Mouse (Mus musculus) hindbrain, embryonic 11.5 days (tissue): ENCODE measurements at regions not wholly inside any gene's neighbourhood (a gene's known extent, or its start where the extent isn't known, plus 50 kb on each side); places are given as distances from the start of the nearest gene placed in this dataset.

ENCODE experiments used
- ATAC-seq: fragments of 200-750 bp; cut with Nextera tagmentation; 2 replicates; pipeline ENCODE4 v1.8.0; 2017; ENCODE audit warnings: mild to moderate bottlenecking, moderate TSS enrichment, moderate library complexity; ENCODE audit not compliant: low FRiP score
- DNase-seq: peaks from one replicate; pipeline ENCODE4 v3.0.0-alpha.2; 2015; ENCODE audit warnings: low spot score
- H3K27ac ChIP-seq: fragments of 300-500 bp; sonication (generic); 2 replicates; pipeline ENCODE4 v1.5.1; 2014; ENCODE audit warnings: mild to moderate bottlenecking, low read depth, low read length
- H3K27me3 ChIP-seq: fragments of 300-500 bp; sonication (generic); 2 replicates; pipeline ENCODE4 v1.6.1; 2014; ENCODE audit warnings: mild to moderate bottlenecking, low read length, moderate library complexity, mixed read lengths; ENCODE audit not compliant: control insufficient read depth, insufficient read depth
- H3K36me3 ChIP-seq: fragments of 300-500 bp; sonication (generic); 2 replicates; pipeline ENCODE4 v1.6.1; 2014; ENCODE audit warnings: mild to moderate bottlenecking, low read length, moderate library complexity, mixed read lengths; ENCODE audit not compliant: control insufficient read depth, insufficient read depth
- H3K4me1 ChIP-seq: fragments of 300-500 bp; sonication (generic); replicated peaks from 2 replicates; pipeline ENCODE4 v1.6.1; 2014; ENCODE audit warnings: low read length, mixed read lengths; ENCODE audit not compliant: control insufficient read depth, insufficient read depth
- H3K4me2 ChIP-seq: fragments of 300-500 bp; sonication (generic); replicated peaks from 2 replicates; pipeline ENCODE4 v1.6.1; 2014; ENCODE audit warnings: mild to moderate bottlenecking, low read depth, low read length
- H3K4me3 ChIP-seq: fragments of 300-500 bp; sonication (generic); 2 replicates; pipeline ENCODE4 v1.5.1; 2014; ENCODE audit warnings: low read depth, low read length
- H3K9ac ChIP-seq: fragments of 300-500 bp; sonication (generic); 2 replicates; pipeline ENCODE4 v1.6.1; 2014; ENCODE audit warnings: low read depth, low read length
- H3K9me3 ChIP-seq: fragments of 300-500 bp; sonication (generic); 2 replicates; pipeline ENCODE4 v1.6.1; 2016; ENCODE audit warnings: low read length; ENCODE audit not compliant: control insufficient read depth
- WGBS: fragments of 180-500 bp; shearing (Covaris S2); extraction: QIAGEN DNeasy Blood & Tissue Kit; methylation state at CpG from one replicate; pipeline ENCODE4 v1.1.7; 2014; 5-methylcytosine and 5-hydroxymethylcytosine counted together

DNA sequence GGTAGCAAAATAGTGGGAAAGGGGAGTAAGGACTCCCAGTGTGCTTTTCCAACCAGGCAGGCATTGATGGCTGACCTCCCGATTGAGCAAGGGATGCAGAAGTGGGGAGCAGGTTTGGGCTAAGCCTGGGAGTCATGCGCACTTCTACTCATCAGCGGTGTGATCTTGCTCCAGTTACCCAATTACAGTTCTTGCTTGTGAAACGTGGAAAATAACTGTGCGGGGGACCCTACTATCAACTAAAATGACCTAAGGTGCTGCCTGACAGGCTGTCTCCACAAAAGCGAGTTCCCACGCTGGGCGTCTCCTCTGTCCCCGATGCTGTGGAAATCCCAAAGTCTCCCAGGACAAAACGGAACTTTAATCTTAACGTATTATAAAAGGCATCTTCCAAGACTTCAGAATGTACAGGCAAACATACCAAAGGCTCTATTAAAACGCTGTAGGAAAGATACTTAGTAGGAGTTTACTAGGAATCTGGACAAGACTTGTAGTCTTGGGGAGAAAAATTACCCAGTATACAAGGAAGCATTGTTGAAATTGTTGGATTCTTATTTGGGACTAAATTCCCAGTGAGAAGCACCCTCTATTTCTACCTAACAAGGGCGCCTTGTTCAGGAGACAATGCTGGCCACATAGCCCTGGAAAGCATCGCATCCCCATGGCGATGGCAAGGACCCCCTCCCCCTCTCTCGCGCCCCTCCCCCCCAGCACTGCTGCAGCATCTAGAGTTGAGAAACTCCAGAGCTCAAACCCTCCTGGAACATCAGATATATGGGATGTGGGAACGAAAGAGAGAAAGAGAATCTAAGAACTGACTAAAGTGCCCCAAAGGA is 65.6 kb upstream of the Cep78 start:
- H3K27ac ChIP-seq, result peak overlapping the region; percentile 81
- H3K4me2 ChIP-seq, result peak overlapping the region; percentile 51
- 0 out of 2 replicates have a peak, but pooled peaks cover 2% of the 10 kb centered on the region for H3K4me1 ChIP-seq
- no peaks in the 10 kb centered on the region for H3K9me3 ChIP-seq
- no peaks in the 10 kb centered on the region for H3K27me3 ChIP-seq
- H3K4me3 ChIP-seq, result peak overlapping the region; percentile 25; the same call in 1 of the 2 replicates
- H3K36me3 ChIP-seq, result no peaks in the 10 kb centered on the region
- 8% methylated on average over 18 of the region's 18 CpGs for WGBS
- peak; percentile 94 for ATAC-seq
- peak; percentile 76 for DNase-seq
- H3K9ac ChIP-seq, result peak overlapping the region; percentile 35

DNA sequence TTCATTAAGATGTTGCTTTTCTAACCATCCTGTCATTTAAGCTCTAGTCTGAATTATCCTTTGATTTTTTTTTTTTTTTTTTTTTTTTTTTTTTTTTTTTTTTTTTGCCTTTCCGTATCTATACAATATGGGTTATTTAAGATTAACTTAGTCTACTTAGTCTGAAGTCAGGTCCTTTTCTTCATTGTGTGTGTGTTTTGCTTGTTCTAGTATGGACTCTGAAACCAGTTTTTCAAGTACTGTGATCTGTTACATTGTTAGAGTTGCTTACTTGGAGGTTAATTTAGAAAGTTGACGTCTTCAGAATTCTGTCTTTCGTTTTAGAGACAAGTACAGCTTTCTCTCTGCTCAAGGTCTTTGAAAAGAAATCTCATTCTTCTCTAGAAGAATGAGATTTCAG is 64.9 kb upstream of the Cep78 start:
- Histone ChIP-seq H3K36me3 (no peaks in the 10 kb centered on the region), H3K9me3 (no peaks in the 10 kb centered on the region), H3K4me2 (0 out of 2 replicates have a peak overlapping the region, but pooled peaks have one; percentile 6), H3K4me1 (0 out of 2 replicates have a peak, but pooled peaks cover 2% of the 10 kb centered on the region), H3K4me3 (no peak overlapping the region; the same call in 1 of the 2 replicates), H3K27me3 (no peaks in the 10 kb centered on the region), H3K27ac (peak overlapping the region; percentile 81; the same call in 1 of the 2 replicates), H3K9ac (no peak overlapping the region)
- no peak for DNase-seq
- WGBS, result 6% methylated on average over 3 of the region's 3 CpGs
- peak; percentile 12; the same call in 1 of the 2 replicates for ATAC-seq

DNA sequence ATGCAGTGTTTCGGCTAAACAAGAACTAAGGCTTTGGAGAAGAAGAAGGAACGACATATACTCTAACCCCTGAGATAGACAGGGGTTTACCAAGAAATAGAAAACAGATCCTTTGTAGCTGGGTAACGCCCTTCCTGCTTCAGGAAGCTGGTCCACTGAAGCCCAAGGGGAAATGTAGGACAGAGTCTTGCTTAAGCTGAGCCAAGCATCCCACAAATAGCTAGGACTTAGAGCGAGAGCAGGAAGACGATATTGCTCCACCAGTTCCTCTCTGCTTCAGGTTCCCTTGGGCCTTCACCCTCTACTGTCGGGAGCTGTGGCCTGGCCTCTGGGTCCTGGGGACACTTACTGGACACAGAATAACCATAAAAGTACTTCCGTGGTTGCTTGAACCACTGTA is 62.2 kb upstream of the Cep78 start:
- ATAC-seq, result no peak
- no peak overlapping the region for H3K9ac ChIP-seq
- 0 out of 2 replicates have a peak, but pooled peaks cover 2% of the 10 kb centered on the region for H3K4me1 ChIP-seq
- H3K36me3 ChIP-seq, result no peaks in the 10 kb centered on the region
- no peak overlapping the region for H3K27ac ChIP-seq
- WGBS, result 79% methylated on average over 7 of the region's 7 CpGs
- no peak for DNase-seq
- H3K27me3 ChIP-seq, result no peaks in the 10 kb centered on the region
- no peak overlapping the region for H3K4me3 ChIP-seq
- no peaks in the 10 kb centered on the region for H3K9me3 ChIP-seq
- H3K4me2 ChIP-seq, result no peak overlapping the region

DNA sequence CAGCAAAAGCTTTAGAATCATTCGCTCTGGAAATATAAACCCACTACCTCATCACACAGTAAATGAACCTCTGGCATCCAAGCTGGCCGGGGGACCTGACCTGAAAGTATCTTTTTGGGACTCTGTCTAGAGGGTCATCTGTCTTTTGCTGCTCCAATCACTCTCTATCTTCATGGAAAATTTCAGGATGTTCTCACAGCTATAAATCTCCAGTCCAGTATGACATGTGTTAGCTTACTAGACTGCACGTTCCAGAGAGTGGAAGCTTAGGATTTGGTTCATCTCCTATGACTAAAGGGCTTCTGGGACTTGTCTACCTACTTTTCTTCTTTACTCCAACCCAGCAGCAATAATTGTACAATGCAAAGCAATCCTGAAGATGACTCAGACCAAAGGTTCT is 60.5 kb upstream of the Cep78 start:
- no peak for ATAC-seq

DNA sequence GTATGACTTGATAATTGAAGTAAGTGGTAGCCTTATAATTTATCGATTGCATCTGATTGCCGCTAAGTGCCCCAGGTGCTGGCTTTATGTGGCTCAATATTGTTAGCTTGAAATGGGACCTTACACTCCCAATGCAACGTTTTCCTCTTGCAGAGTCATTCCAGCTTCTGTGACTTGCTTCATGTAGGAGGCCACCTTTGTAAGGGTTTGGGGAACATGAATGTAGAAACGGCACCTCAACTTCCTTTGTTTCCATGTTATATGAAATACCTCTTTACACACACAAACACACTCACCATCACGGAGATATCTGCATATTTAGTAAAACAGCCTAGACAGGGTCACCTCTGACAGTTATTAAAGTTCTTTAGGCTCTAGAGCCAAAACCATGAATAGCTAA is 59.4 kb upstream of the Cep78 start:
- Histone ChIP-seq H3K9ac (no peak overlapping the region), H3K27ac (no peak overlapping the region), H3K4me1 (0 out of 2 replicates have a peak, but pooled peaks cover 2% of the 10 kb centered on the region), H3K9me3 (no peaks in the 10 kb centered on the region), H3K27me3 (no peaks in the 10 kb centered on the region), H3K4me2 (no peak overlapping the region), H3K4me3 (no peak overlapping the region), H3K36me3 (no peaks in the 10 kb centered on the region)
- DNase-seq, result no peak
- no peak for ATAC-seq
- 86% methylated on average over 5 of the region's 5 CpGs for WGBS

More for the DNA sequence above, 60.5 kb upstream of the Cep78 start:
- 88% methylated on average over 3 of the region's 3 CpGs for WGBS
- H3K4me2 ChIP-seq, result no peak overlapping the region
- no peak overlapping the region for H3K9ac ChIP-seq
- H3K9me3 ChIP-seq, result no peaks in the 10 kb centered on the region
- H3K4me3 ChIP-seq, result no peak overlapping the region
- no peak for DNase-seq
- no peaks in the 10 kb centered on the region for H3K36me3 ChIP-seq
- H3K4me1 ChIP-seq, result 0 out of 2 replicates have a peak, but pooled peaks cover 2% of the 10 kb centered on the region
- no peak overlapping the region for H3K27ac ChIP-seq
- H3K27me3 ChIP-seq, result no peaks in the 10 kb centered on the region

DNA sequence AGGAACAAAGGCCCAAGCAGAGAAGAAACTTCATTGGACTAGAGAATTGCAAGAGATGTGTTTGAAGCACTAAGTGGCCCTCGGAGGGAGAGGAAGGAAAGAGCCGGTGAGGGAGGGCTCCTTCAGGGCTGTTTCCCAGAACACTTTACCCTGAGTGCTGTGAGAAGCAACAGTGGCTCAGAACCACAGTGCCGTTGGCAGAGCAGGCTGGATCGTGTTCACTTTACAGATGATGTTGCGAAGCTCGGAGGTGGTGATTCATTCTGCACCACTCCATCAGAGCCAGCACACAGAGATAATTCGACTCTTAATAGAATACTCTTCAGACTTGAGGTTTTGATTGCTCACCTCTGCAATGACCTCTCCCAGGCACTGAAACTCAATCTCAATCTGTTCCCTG is 58.2 kb upstream of the Cep78 start:
- H3K27ac ChIP-seq, result no peak overlapping the region
- H3K9ac ChIP-seq, result no peak overlapping the region
- no peaks in the 10 kb centered on the region for H3K27me3 ChIP-seq
- H3K36me3 ChIP-seq, result no peaks in the 10 kb centered on the region
- H3K4me3 ChIP-seq, result no peak overlapping the region
- 94% methylated on average over 7 of the region's 7 CpGs for WGBS
- DNase-seq, result no peak
- H3K9me3 ChIP-seq, result no peaks in the 10 kb centered on the region
- no peak for ATAC-seq
- H3K4me2 ChIP-seq, result no peak overlapping the region
- no peaks in the 10 kb centered on the region for H3K4me1 ChIP-seq

DNA sequence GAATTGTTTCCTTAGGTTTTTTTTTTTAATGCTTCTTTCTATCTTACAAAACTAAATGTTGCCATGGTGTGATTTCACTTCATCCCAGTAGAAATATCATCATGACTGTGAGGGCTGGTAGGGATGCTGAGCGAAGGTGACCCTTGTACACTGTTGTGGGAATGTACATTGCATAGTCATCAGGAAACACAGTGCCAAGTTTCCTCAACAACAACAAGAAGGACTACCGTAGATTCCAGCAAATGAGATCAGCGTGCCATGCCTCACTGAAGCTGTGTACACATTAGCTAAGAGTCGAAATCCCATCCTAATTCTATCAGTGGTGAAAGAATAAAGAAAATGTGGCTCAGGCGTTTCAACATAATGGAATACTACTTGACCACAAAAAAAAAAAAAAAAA is 57.1 kb upstream of the Cep78 start:
- ATAC-seq (no peak), DNase-seq (no peak)
- Histone ChIP-seq H3K4me2 (no peak overlapping the region), H3K9ac (no peak overlapping the region), H3K36me3 (no peaks in the 10 kb centered on the region), H3K4me1 (no peaks in the 10 kb centered on the region), H3K4me3 (no peak overlapping the region), H3K9me3 (no peaks in the 10 kb centered on the region), H3K27me3 (no peaks in the 10 kb centered on the region), H3K27ac (no peak overlapping the region)
- 86% methylated on average over 5 of the region's 5 CpGs for WGBS

DNA sequence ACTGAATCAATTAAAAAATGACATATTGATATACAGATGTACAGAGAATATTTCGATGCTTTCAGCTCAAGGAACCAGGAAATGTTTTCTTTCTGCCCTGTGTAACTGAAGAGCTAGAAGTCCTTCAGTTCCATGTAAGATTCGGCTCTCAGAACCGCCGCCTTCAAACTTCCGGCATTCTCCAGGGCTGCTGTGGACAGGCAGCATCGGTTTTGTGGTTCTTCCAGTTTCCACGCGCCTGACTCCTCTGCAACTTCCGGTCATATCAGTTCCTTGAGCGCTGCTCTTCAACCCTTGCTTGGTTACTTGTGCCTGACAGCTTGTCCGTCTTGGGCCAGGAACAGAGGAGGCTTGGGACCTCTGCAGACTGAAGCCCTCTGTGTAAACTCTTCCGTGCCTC is 53.0 kb upstream of the Cep78 start:
- H3K4me3 ChIP-seq, result no peak overlapping the region
- H3K9me3 ChIP-seq, result no peaks in the 10 kb centered on the region
- DNase-seq, result no peak
- H3K36me3 ChIP-seq, result no peaks in the 10 kb centered on the region
- WGBS, result 88% methylated on average over 12 of the region's 12 CpGs
- H3K4me2 ChIP-seq, result no peak overlapping the region
- no peak for ATAC-seq
- H3K27me3 ChIP-seq, result no peaks in the 10 kb centered on the region
- H3K9ac ChIP-seq, result no peak overlapping the region
- no peaks in the 10 kb centered on the region for H3K4me1 ChIP-seq
- no peak overlapping the region for H3K27ac ChIP-seq
